Mouse (Mus musculus) monocyte, adult 5-6 weeks (primary cell): ENCODE measurements around the gene Gpr65. TPM values are rescaled to one million over a fixed set of nuclear protein-coding genes. Genes with fewer than 3 reads are reported as not detected.
"Not testable (repeated sequence)": the region's sequence is repeated elsewhere in the genome, so short reads cannot be mapped to it uniquely, and the experiment has no call there.

Experiments used
- ATAC-seq: fragments of 153-309, 156-312 bp; replicated peaks from 2 replicates; pipeline ENCODE4 v1.8.0; 2017; ENCODE audit warnings: mild to moderate bottlenecking; ENCODE audit not compliant: low TSS enrichment, insufficient number of reproducible peaks, severe bottlenecking, poor library complexity, low FRiP score
- total RNA-seq: library from RNA; stranded (forward); fragments of 200-1000, 200-491, 200-594 nt; gene quantifications from 3 replicates; pipeline ENCODE4 v1.2.3, GENCODE M21; 2017

Gpr65 gene
- 70.8 to 90.6 TPM (median 78.1 TPM) in 3 replicates for total RNA-seq

- no peak for ATAC-seq
Observed at GRCm38 (mm10) chr12:98268441-98269369, at the start of gene Gpr65. TSS of gene Gpr65 (plus strand) at chr12:98268635.

GRCm38 (mm10) chr12:98223286-98223685, 45.1 kb upstream of the Gpr65 start:
- ATAC-seq = no peak

- no peak for ATAC-seq
Observed at GRCm38 (mm10) chr12:98227037-98227436, 41.4 kb upstream of the Gpr65 start.

GRCm38 (mm10) chr12:98238478-98238877, 30.0 kb upstream of the Gpr65 start:
- not testable (repeated sequence) for ATAC-seq

GRCm38 (mm10) chr12:98244161-98244560, 24.3 kb upstream of the Gpr65 start:
- no peak for ATAC-seq

GRCm38 (mm10) chr12:98244865-98245264, 23.6 kb upstream of the Gpr65 start:
- ATAC-seq = no peak

- no peak for ATAC-seq
Observed at GRCm38 (mm10) chr12:98246835-98247234, 21.6 kb upstream of the Gpr65 start.

GRCm38 (mm10) chr12:98249671-98250070, 18.8 kb upstream of the Gpr65 start:
- ATAC-seq = peak; percentile 43; the same call in 1 of the 2 replicates

GRCm38 (mm10) chr12:98250327-98250726, 18.1 kb upstream of the Gpr65 start:
- no peak for ATAC-seq

- ATAC-seq = no peak
Observed at GRCm38 (mm10) chr12:98252417-98252816, 16.0 kb upstream of the Gpr65 start.

- ATAC-seq = no peak; the same call in 1 of the 2 replicates
Observed at GRCm38 (mm10) chr12:98255373-98255995, 13.0 kb upstream of the Gpr65 start.

GRCm38 (mm10) chr12:98258371-98258844, 10.0 kb upstream of the Gpr65 start:
- no peak for ATAC-seq

- peak; percentile 60 for ATAC-seq
Observed at GRCm38 (mm10) chr12:98258845-98259517, 9.5 kb upstream of the Gpr65 start, which contains the start of gene Galc. TSS of gene Galc (minus strand) at chr12:98259459.

- ATAC-seq = no peak
Observed at GRCm38 (mm10) chr12:98259518-98259852, 8.9 kb upstream of the Gpr65 start.

GRCm38 (mm10) chr12:98265697-98266096, 2.7 kb upstream of the Gpr65 start:
- ATAC-seq = no peak

- peak; percentile 30; the same call in 1 of the 2 replicates for ATAC-seq
Observed at GRCm38 (mm10) chr12:98269791-98270745, 1.6 kb downstream of the Gpr65 start.

GRCm38 (mm10) chr12:98270810-98271566, 2.6 kb downstream of the Gpr65 start:
- ATAC-seq = no peak
